Mouse (Mus musculus) thymus, adult 2 months (tissue): ENCODE data around the gene Fam186b.

Experiments used
- CTCF ChIP-seq: fragments of 200-500 bp; IDR thresholded peaks from 2 replicates; pipeline ENCODE4 v1.5.1; 2012; ENCODE audit warnings: mild to moderate bottlenecking, control low read depth, low read length, moderate library complexity, borderline replicate concordance; ENCODE audit not compliant: control insufficient read depth, poor library complexity, insufficient read depth; ENCODE audit errors: extremely low read depth
- POLR2A ChIP-seq: fragments of 200-500 bp; IDR thresholded peaks from 2 replicates; pipeline ENCODE4 v1.6.1; 2012; ENCODE audit warnings: mild to moderate bottlenecking, low read length, control low read depth, moderate library complexity; ENCODE audit not compliant: control insufficient read depth, poor library complexity, insufficient read depth; ENCODE audit errors: extremely low read depth

DNA sequence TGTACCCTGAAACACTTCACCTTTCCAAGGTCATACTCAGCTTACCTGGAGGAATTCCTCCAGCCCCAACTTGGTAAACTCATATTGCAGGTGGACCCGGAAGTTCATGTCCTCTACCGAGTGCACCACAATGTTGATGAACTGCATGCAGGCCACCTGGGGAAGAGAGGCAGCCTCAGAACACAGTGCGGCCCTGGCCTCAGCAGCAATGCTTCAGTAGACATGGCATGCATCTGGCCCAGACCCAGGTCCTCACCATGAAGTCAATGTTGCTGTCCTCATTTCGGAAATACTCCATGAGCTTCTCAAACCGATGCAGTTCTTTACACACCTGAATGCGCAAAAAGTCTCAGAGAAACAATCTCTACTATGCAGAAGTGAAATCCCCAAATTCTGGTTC, 29.9 kb upstream of the Fam186b start:
- no peak for TF ChIP-seq CTCF
- TF ChIP-seq POLR2A = no peak
